Mouse (Mus musculus) limb, embryonic 15.5 days (tissue): ENCODE data around the gene Parp8. TPM values are rescaled to one million over a fixed set of nuclear protein-coding genes. Genes with fewer than 3 reads are reported as not detected.
"Not testable (repeated sequence)": the region's sequence is repeated elsewhere in the genome, so short reads cannot be mapped to it uniquely, and the experiment has no call there.

Experiments used
- ATAC-seq: fragments of 200-750 bp; cut with Nextera tagmentation; 2 replicates; pipeline ENCODE4 v1.8.0; 2017; ENCODE audit warnings: low read depth, moderate TSS enrichment; ENCODE audit not compliant: insufficient number of reproducible peaks, low FRiP score, low TSS enrichment
- H3K27ac ChIP-seq: fragments of 300-500 bp; sonication (generic); 2 replicates; pipeline ENCODE4 v1.5.1; 2015; ENCODE audit warnings: moderate library complexity, mild to moderate bottlenecking, inconsistent platforms
- H3K27me3 ChIP-seq: fragments of 300-500 bp; sonication (generic); 2 replicates; pipeline ENCODE4 v1.6.1; 2015; ENCODE audit warnings: inconsistent platforms
- H3K36me3 ChIP-seq: fragments of 300-500 bp; sonication (generic); 2 replicates; pipeline ENCODE4 v1.6.1; 2015; ENCODE audit warnings: inconsistent platforms
- H3K4me1 ChIP-seq: fragments of 300-500 bp; sonication (generic); 2 replicates; pipeline ENCODE4 v1.6.1; 2015; ENCODE audit warnings: inconsistent platforms
- H3K4me2 ChIP-seq: fragments of 300-500 bp; sonication (generic); 2 replicates; pipeline ENCODE4 v1.6.1; 2015; ENCODE audit warnings: mild to moderate bottlenecking, inconsistent platforms
- H3K4me3 ChIP-seq: fragments of 300-500 bp; sonication (generic); 2 replicates; pipeline ENCODE4 v1.5.1; 2015; ENCODE audit warnings: mild to moderate bottlenecking, inconsistent platforms
- H3K9ac ChIP-seq: fragments of 300-500 bp; sonication (generic); 2 replicates; pipeline ENCODE4 v1.6.1; 2015; ENCODE audit warnings: inconsistent platforms
- H3K9me3 ChIP-seq: fragments of 300-500 bp; sonication (generic); 2 replicates; pipeline ENCODE4 v1.6.1; 2016; ENCODE audit warnings: inconsistent platforms
- WGBS: fragments of 180-500 bp; shearing (Covaris S2); methylation state at CpG from one replicate; pipeline ENCODE4 v1.1.7; 2015; 5-methylcytosine and 5-hydroxymethylcytosine counted together
- polyA plus RNA-seq: library from polyadenylated mRNA; unstranded; fragments of >200 nt; fragmentation: Nextera tagmentation; extraction: Ambion mirVana; gene quantifications from 2 replicates; pipeline ENCODE4 v1.2.1, GENCODE M21; 2015

Gene Parp8
- polyA plus RNA-seq, 1 experiment from 2014 or later: 17.0 TPM

DNA sequence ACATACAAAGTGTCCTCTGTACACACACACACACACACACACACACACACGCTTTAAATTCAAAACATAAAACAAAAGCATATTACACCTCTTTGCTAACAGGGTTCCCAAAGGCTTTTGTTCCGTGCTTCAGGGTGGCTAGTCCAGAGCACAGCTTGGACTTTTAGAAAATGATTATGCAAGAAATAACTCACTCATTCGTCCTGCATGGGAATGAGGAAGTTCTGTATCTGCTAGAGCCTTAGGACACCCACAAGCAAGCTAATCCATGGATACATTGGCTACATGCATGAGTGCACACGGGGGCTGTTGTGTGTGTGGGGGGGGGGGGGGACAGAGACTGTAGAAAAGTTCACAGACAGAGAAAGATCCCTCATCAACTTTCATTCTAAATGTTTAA, 75.8 kb downstream of the Parp8 start:
- no peaks in the 10 kb centered on the region for H3K27me3 ChIP-seq
- no peak overlapping the region for H3K4me2 ChIP-seq
- H3K9ac ChIP-seq: no peak overlapping the region
- H3K4me1 ChIP-seq: peaks cover 9% of the 10 kb centered on the region
- no peaks in the 10 kb centered on the region for H3K36me3 ChIP-seq
- H3K27ac ChIP-seq: no peak overlapping the region
- 81% methylated on average over 4 of the region's 4 CpGs for WGBS
- no peak for ATAC-seq
- H3K4me3 ChIP-seq: no peak overlapping the region
- no peaks in the 10 kb centered on the region for H3K9me3 ChIP-seq

DNA sequence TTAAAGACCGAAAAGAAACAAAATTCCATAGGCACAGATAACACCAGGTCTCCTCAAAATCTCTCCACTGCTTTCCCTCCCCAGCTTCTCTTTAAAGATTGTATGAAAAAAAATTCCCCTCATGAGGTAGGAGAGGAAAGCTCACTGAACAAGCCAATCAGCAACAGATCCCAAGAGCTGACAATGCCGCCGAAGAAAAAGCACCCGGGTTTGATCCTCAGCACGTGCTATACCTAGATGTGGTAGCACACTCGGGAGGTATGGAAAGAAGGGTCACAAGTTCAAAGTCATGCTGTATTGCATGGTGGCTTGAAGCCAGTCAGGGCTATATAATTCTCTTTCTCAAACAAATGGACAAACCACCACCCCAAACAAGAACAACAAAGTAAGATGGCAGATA, 76.3 kb downstream of the Parp8 start:
- Histone ChIP-seq H3K36me3 (no peaks in the 10 kb centered on the region), H3K9ac (no peak overlapping the region), H3K27ac (no peak overlapping the region), H3K4me2 (no peak overlapping the region), H3K27me3 (no peaks in the 10 kb centered on the region), H3K4me3 (no peak overlapping the region), H3K9me3 (no peaks in the 10 kb centered on the region), H3K4me1 (peaks cover 9% of the 10 kb centered on the region)
- no peak for ATAC-seq
- WGBS: 93% methylated on average over 6 of the region's 6 CpGs

DNA sequence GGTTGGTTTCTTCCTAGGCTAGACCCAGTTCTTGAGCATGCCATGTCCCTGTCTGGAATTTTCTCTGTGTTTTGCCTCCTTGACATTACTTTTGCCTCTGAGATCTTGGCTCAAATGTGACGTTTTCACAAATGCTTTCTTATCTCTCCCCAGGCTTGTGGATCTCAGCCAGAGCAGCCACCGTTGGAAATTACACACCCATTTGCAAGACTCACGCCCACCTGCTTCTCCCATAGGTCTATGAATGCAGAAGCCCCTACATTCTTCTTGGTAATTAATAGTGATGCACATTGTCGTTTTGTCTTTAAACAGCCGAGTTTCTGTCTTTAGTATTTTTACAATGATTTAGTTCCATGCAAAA, 77.1 kb downstream of the Parp8 start:
- H3K27ac ChIP-seq: 0 out of 2 replicates have a peak overlapping the region, but pooled peaks have one; percentile 3

DNA sequence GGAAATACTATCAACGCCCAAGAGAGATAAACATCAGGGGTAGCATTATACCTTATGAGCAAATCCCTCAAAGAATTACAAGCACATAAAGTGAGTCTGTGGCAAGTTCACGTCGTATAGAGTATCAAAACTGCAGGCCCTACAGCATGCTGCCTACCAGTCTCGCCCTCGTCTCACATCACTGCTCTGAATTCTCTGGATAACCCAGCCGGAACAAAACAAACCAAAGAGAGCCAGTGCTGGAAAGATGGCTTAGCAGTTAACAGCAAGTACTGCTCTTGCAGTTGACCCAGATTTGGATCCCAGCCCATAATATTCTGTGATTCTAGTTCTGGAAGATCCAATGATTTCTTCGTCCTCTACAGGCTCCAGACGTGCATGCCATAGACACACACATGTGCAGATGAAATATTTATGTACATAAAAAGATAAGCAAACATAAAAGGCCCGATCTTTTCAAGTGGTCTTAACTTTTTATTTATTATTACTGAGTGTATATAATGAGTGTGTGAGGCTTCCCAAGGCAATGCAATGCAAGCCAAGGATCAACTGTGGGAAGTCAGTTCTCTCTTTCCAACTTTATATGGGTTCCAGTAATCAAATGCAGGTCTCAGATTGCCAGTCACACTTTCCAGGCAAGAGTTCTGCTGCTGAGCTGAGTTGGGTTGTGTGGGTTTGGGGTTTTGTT, 77.6 kb downstream of the Parp8 start:
- H3K36me3 ChIP-seq: no peaks in the 10 kb centered on the region
- H3K4me2 ChIP-seq: no peak overlapping the region
- peaks cover 11% of the 10 kb centered on the region for H3K4me1 ChIP-seq
- H3K27ac ChIP-seq: peak overlapping the region; percentile 3
- no peak overlapping the region for H3K4me3 ChIP-seq
- ATAC-seq: peak; percentile 44; the same call in 1 of the 2 replicates
- 35% methylated on average over 9 of the region's 9 CpGs for WGBS
- H3K27me3 ChIP-seq: no peaks in the 10 kb centered on the region
- no peaks in the 10 kb centered on the region for H3K9me3 ChIP-seq
- no peak overlapping the region for H3K9ac ChIP-seq

More for the DNA sequence above, 77.1 kb downstream of the Parp8 start:
- Histone ChIP-seq H3K36me3 (no peaks in the 10 kb centered on the region), H3K4me1 (peaks cover 9% of the 10 kb centered on the region), H3K9me3 (no peaks in the 10 kb centered on the region), H3K27me3 (no peaks in the 10 kb centered on the region), H3K9ac (no peak overlapping the region), H3K4me3 (no peak overlapping the region), H3K4me2 (no peak overlapping the region)
- ATAC-seq: no peak
- WGBS: 49% methylated on average over 5 of the region's 5 CpGs

DNA sequence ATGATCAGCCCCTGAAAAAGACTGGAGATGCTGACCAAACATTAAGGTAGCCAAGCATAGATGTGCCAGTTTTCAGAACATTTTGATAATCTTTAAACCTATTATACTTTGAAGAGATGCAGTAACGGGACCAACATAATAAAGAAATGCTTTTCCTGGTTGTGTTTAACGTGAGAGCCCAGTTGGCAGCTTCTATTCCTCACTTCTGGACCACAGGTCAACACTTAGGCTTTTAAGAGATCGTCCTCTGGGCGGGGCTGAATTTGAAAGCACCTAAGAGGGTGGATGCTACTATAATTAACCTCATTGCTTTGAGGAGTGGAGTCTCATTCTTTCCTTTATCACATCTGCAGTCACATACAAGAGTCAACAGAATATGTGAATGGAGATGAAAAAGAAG, 78.8 kb downstream of the Parp8 start:
- ATAC-seq: no peak
- no peak overlapping the region for H3K9ac ChIP-seq
- H3K27ac ChIP-seq: no peak overlapping the region
- 70% methylated on average over 4 of the region's 4 CpGs for WGBS
- H3K4me1 ChIP-seq: peaks cover 12% of the 10 kb centered on the region
- H3K27me3 ChIP-seq: no peaks in the 10 kb centered on the region
- no peaks in the 10 kb centered on the region for H3K9me3 ChIP-seq
- no peaks in the 10 kb centered on the region for H3K36me3 ChIP-seq
- no peak overlapping the region for H3K4me2 ChIP-seq
- no peak overlapping the region for H3K4me3 ChIP-seq

DNA sequence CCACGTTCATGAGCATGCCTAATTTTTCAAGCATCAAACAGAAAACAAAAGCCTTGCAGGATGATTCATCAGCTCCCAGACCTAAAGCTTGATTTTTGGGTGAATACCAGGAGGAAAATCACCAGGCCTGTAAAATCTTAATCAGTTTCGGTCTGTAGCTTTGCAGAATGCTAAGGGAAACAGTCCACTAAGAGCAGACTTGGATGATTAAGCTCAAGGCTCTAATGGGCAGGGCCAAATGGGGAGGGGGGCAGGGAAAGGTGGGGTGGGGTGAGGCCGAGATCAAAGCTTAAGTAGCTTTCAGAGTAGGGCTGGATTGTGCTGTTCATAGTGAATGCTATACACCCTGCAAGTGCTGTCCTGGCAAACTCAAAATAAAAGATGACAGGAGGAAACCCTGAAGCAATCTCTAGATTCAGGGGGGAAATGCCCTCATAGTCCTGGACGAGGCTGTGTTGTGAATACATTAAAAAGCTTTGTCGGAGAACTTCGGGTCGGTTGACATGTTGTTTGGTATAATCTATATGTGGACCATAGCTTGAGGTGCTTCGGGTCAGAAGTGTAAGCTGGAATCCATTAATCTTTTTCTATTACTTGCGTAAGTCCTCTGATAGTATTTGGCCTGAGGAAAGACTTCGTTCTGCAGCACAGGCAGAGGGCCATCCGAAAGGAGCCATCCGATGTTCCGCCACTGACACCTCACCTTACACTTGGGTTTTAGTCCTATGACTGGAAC, 83.9 kb downstream of the Parp8 start:
- 56% methylated on average over 13 of the region's 13 CpGs for WGBS
- Histone ChIP-seq H3K4me1 (peaks cover 3% of the 10 kb centered on the region), H3K36me3 (no peaks in the 10 kb centered on the region), H3K9me3 (no peaks in the 10 kb centered on the region), H3K27me3 (no peaks in the 10 kb centered on the region), H3K9ac (no peak overlapping the region), H3K27ac (no peak overlapping the region), H3K4me2 (no peak overlapping the region), H3K4me3 (no peak overlapping the region)
- no peak for ATAC-seq

DNA sequence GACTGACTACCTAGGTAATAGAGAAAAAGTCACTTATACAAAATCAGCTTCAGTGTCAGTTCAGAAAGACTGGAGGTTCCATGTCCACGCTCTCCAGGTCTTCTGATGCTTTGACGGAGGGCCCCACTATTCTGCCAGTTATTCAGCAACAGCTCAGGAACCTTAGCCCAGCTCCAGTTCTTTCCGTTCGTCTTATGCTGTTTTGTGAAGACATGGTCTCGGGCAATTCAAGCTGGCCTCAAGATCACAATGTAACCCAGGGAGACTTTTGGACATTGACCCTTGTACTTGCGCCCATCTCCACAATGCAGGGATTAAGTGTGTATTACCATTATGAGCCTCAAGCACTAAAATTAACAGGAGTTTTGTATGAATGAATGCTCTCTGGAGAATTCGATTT, 84.6 kb downstream of the Parp8 start:
- Histone ChIP-seq H3K4me3 (no peak overlapping the region), H3K27ac (no peak overlapping the region), H3K4me2 (no peak overlapping the region), H3K4me1 (peaks cover 3% of the 10 kb centered on the region; the same call in 1 of the 2 replicates), H3K36me3 (no peaks in the 10 kb centered on the region), H3K9ac (no peak overlapping the region), H3K27me3 (no peaks in the 10 kb centered on the region), H3K9me3 (no peaks in the 10 kb centered on the region)
- 82% methylated on average over 7 of the region's 7 CpGs for WGBS
- no peak for ATAC-seq

DNA sequence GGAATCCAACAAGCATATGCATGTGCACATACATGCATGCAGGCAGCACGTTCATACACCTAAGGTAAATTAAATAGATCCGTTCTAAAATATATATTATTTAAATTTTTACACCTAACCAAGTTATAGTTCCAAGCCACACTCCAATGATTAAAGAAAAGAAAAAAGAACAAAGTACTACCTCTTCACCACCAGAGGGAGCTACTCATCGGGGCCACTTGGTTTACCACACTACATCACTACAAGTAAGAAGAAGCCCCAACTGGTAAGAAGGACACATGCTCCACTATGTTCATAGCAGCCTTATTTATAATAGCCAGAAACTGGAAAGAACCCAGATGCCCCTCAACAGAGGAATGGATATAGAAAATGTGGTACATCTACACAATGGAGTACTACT, 88.3 kb downstream of the Parp8 start:
- not testable (repeated sequence) for H3K27me3 ChIP-seq, H3K4me2 ChIP-seq, H3K27ac ChIP-seq, H3K36me3 ChIP-seq, ATAC-seq, H3K9ac ChIP-seq, H3K9me3 ChIP-seq, H3K4me1 ChIP-seq, H3K4me3 ChIP-seq
- 92% methylated on average over 3 of the region's 3 CpGs for WGBS

DNA sequence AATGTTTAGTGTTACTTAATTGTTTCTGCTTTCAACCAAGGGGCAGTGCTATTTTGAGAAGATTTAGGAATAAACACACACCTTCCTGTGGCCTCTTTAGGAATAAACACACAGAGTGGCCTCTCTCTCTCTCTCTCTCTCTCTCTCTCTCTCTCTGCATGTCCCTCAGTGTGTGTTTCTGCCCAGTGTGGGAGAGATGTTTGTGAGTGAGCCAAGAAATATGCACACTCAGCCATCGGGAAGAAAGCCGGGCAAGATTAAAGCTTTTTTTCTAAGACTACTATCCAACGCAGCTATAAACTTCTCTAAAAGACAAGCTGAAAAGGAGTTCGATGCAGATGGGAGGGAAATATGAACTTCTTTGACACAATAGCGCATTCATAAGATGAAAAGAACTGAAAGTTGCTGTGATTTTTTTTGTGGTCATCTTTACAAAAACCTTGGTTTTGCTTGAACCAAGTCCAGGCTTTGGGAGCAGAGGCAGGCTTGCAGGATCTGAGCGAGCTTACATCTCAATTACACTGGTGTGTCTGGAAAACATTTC, 107.9 kb downstream of the Parp8 start:
- H3K9me3 ChIP-seq: no peaks in the 10 kb centered on the region
- H3K27me3 ChIP-seq: no peaks in the 10 kb centered on the region
- no peak overlapping the region for H3K27ac ChIP-seq
- no peak overlapping the region for H3K4me2 ChIP-seq
- 61% methylated on average over 6 of the region's 6 CpGs for WGBS
- peaks cover 3% of the 10 kb centered on the region; the same call in 1 of the 2 replicates for H3K36me3 ChIP-seq
- no peak overlapping the region for H3K4me3 ChIP-seq
- H3K9ac ChIP-seq: no peak overlapping the region
- H3K4me1 ChIP-seq: no peaks in the 10 kb centered on the region
- no peak for ATAC-seq

DNA sequence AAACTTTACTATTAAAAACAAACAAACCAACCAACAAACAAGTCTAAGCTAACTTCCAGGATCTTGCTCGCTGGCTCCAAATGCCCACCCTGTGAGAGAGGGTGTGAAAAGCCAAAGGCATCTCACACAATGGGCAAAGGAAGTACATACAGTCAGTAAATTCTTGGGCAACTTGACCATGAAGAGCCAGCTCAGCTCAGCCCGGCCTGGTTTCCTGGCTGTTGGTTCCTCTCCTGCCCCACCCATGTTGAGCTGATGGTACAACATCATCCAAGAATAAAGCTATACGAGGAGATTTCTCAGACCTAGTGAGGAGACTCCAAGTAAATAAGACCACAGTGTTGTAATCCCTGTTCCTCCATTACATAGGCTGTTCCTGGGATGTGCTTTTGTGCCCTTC, 117.1 kb downstream of the Parp8 start:
- no peak for ATAC-seq
- Histone ChIP-seq H3K4me1 (no peaks in the 10 kb centered on the region), H3K4me2 (no peak overlapping the region), H3K9ac (no peak overlapping the region), H3K36me3 (0 out of 2 replicates have a peak, but pooled peaks cover 3% of the 10 kb centered on the region), H3K27me3 (no peaks in the 10 kb centered on the region), H3K27ac (no peak overlapping the region), H3K9me3 (no peaks in the 10 kb centered on the region), H3K4me3 (no peak overlapping the region)
- WGBS: 81% methylated on average over 3 of the region's 3 CpGs

DNA sequence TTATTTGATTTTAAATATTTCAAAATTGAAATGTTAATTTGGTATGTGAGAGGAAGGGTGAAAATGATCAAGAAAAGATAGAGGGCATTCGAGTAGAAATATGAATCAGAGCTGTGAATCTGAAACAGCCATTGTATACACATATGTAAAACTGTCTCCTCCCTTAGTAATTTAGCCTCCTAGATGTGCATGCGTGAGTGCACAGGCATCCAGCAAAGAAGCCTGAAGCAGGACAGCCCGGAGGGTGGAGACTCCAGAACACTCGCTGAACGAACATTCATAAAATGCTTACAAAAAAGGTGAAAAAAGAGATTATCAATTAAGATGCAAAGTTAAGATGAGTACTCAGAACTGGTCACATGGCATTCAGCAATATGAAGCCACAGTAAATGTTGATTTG, 121.9 kb downstream of the Parp8 start:
- WGBS: 84% methylated on average over 5 of the region's 5 CpGs

DNA sequence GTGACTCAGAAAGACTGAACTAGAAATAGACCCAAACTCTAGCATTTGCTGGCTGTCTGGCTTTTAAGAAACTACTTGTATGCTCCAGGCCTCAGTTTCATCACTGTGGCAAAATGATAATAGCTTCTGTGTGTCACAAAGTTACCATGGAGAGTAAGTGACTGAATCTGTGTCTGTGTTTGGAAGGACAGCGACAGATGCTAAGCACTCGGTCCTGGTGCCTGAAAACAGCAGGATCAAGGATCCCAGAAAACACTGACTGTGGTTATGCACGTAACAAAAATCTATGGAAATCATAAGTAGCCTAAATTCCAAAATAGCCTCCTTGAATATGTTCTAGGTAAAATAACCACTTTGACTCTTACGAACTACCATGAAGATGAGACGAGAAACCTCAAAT, 126.9 kb downstream of the Parp8 start:
- no peak overlapping the region for H3K4me3 ChIP-seq
- H3K27me3 ChIP-seq: no peaks in the 10 kb centered on the region
- no peak overlapping the region for H3K4me2 ChIP-seq
- H3K9me3 ChIP-seq: no peaks in the 10 kb centered on the region
- no peak overlapping the region for H3K27ac ChIP-seq
- no peak overlapping the region for H3K9ac ChIP-seq
- no peaks in the 10 kb centered on the region for H3K4me1 ChIP-seq
- no peak for ATAC-seq
- 90% methylated on average over 5 of the region's 5 CpGs for WGBS
- H3K36me3 ChIP-seq: peaks cover 21% of the 10 kb centered on the region

More for the DNA sequence above, 121.9 kb downstream of the Parp8 start:
- no peaks in the 10 kb centered on the region for H3K9me3 ChIP-seq
- no peaks in the 10 kb centered on the region for H3K4me1 ChIP-seq
- no peak overlapping the region for H3K27ac ChIP-seq
- H3K4me3 ChIP-seq: no peak overlapping the region
- no peak overlapping the region for H3K4me2 ChIP-seq
- ATAC-seq: no peak
- H3K9ac ChIP-seq: no peak overlapping the region
- no peaks in the 10 kb centered on the region for H3K27me3 ChIP-seq
- peaks cover 12% of the 10 kb centered on the region; the same call in 1 of the 2 replicates for H3K36me3 ChIP-seq
